Mouse (Mus musculus): ENCODE measurements around the gene 4930595D18Rik. TPM values are rescaled to one million over a fixed set of nuclear protein-coding genes. Genes with fewer than 3 reads are reported as not detected.
A peak's percentile ranks its signal among the peaks of the same experiment; 100 is the strongest.

Gene 4930595D18Rik
- polyA plus RNA-seq, 1 experiment: not detected

DNA sequence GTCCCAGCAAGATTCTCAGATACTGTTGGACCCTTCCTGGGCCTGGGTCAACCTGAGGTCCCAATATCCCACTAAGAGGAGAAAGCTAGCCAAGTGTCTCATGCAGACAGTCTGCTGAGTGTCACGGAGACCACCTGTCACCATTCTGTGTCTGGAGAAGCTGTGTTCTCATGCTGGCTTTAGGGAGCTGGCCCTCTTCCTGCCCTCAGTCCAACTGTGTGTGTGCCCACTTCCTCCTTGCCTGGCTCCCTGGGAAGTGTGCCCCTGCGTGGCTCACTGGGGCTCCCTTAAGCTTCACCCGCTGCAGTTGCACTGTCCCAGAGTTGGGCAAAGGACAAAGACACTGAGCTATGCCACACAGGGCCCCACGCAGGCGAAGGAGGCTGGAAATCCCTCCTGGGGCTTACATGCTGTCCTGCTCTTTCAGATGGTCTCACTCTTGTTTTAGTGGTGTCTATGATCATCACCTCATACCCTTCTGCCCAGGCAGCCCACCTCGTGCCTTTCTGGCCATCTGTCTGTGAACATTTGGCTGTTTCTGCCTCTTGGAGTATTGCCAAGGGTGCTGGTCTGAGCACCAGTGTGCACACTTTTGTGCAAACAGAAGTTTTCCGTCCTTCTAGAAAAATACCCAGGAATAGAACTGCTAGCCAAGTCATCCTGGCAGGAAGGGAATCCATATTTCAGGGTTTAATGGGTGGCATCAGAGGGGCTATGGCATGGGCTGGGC lies 31.1 kb downstream of the 4930595D18Rik start:
- no peaks in the 10 kb centered on the region for H3K36me3 ChIP-seq (ENCODE audit: control insufficient read depth, insufficient read depth, low read length)
- H3K27ac ChIP-seq (ENCODE audit: insufficient read depth, low read length): no peak overlapping the region
- H3K27me3 ChIP-seq (ENCODE audit: control insufficient read depth, insufficient read depth, low read length): no peaks in the 10 kb centered on the region
- H3K4me1 ChIP-seq (ENCODE audit: control insufficient read depth, insufficient read depth, insufficient read length): peaks cover 3% of the 10 kb centered on the region; the same call in 1 of the 2 replicates
- DNase-seq (ENCODE audit: low read depth in 1 of 2, low spot score in 2 of 2): no peak
- 53% methylated on average over 7 of the region's 7 CpGs for WGBS
- TF ChIP-seq POLR2A (IDR thresholded peaks at IDR 0.05; ENCODE audit: low read depth, low read length) (no peak), CTCF (IDR thresholded peaks at IDR 0.05; ENCODE audit: extremely low read depth, insufficient read depth, insufficient read length, insufficient replicate concordance) (no peak)
- H3K4me3 ChIP-seq (ENCODE audit: extremely low read depth, insufficient read depth, insufficient read length): no peak overlapping the region

DNA sequence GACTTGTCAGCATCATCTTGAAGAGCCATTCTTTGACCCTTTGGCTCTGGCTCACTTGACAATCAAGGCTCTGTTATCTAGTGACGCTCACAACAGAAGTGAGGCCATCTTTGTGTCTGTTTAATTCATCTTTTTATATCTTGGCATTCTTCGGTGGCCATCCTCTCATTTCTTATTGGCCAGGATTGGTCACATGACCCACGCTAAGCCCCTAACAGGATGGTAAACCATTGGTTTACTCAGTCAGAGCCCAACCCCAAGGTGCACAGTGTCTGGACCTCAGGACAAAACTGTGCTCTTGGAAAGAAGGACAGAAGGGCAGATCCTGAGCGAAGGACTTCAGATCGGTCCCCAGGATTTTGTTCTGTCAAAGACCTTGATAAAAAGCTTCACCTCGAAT lies 31.7 kb downstream of the 4930595D18Rik start:
- H3K4me1 ChIP-seq (ENCODE audit: control insufficient read depth, insufficient read depth, insufficient read length): no peaks in the 10 kb centered on the region; the same call in 1 of the 2 replicates
- no peak overlapping the region for H3K27ac ChIP-seq (ENCODE audit: insufficient read depth, low read length)
- TF ChIP-seq CTCF (IDR thresholded peaks at IDR 0.05; ENCODE audit: extremely low read depth, insufficient read depth, insufficient read length, insufficient replicate concordance) (no peak), POLR2A (IDR thresholded peaks at IDR 0.05; ENCODE audit: low read depth, low read length) (no peak)
- H3K4me3 ChIP-seq (ENCODE audit: extremely low read depth, insufficient read depth, insufficient read length): no peak overlapping the region
- no peak for DNase-seq (ENCODE audit: low read depth in 1 of 2, low spot score in 2 of 2)
- 87% methylated on average over 6 of the region's 6 CpGs for WGBS
- no peaks in the 10 kb centered on the region for H3K27me3 ChIP-seq (ENCODE audit: control insufficient read depth, insufficient read depth, low read length)
- H3K36me3 ChIP-seq (ENCODE audit: control insufficient read depth, insufficient read depth, low read length): no peaks in the 10 kb centered on the region

DNA sequence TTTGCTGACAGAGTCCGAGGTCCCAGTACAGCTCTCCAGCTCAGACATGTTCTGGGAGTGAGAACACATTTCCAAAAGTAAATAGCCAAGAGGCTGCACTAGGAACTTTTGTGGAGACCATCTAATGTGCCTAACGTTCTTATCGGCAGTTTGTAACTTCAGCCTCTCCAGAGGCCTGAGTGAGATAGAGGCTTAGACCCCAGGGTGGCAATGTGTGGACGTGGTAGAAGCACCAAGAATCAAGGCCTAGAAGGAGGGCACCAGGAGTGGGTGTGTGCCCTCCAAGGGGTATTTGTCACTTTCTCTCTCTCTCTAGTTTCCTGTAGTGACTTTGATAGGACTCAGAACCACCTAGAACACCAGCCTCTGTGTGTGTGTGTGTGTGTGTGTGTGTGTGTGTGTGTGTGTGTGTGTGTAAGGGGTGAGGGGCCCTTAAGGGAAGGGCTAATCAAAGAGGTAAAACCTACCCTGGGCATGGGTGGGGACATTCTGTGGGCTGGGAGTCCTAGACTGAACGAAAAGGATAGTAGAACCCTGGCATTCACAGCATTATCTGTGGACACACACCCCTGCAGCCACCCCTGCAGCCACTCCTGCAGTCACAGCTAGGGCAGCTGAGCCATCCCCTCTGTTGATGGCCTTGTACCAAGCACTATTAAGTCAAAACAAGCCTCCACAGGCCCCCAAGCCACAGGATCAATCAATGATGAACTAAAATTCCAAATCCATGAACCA lies 32.7 kb downstream of the 4930595D18Rik start:
- Histone ChIP-seq H3K27ac (ENCODE audit: insufficient read depth, low read length) (no peak overlapping the region), H3K4me1 (ENCODE audit: control insufficient read depth, insufficient read depth, insufficient read length) (no peaks in the 10 kb centered on the region; the same call in 1 of the 2 replicates), H3K27me3 (ENCODE audit: control insufficient read depth, insufficient read depth, low read length) (no peaks in the 10 kb centered on the region), H3K4me3 (ENCODE audit: extremely low read depth, insufficient read depth, insufficient read length) (no peak overlapping the region), H3K36me3 (ENCODE audit: control insufficient read depth, insufficient read depth, low read length) (no peaks in the 10 kb centered on the region)
- no peak for DNase-seq (ENCODE audit: low read depth in 1 of 2, low spot score in 2 of 2)
- no peak for TF ChIP-seq CTCF (IDR thresholded peaks at IDR 0.05; ENCODE audit: extremely low read depth, insufficient read depth, insufficient read length, insufficient replicate concordance)
- no peak for TF ChIP-seq POLR2A (IDR thresholded peaks at IDR 0.05; ENCODE audit: low read depth, low read length)
- WGBS: 90% methylated on average over 5 of the region's 5 CpGs

DNA sequence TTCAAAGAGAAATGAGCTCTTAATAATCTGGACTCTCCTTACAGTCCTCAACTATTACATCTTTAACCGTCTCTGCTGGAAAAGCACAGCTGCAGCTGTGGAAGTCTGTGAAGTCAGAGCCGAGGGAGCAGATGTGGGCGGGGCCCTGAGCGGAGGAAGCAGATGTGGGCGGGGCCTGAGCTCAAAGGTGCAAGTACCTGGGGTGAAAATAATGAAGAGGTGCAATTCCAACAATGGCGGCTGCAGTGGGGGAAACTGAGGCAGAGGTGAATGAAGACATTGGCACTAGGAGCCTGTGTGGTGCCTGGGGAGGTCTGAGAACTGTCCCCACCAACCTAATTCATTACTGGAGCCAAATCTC lies 34.1 kb downstream of the 4930595D18Rik start:
- H3K27me3 ChIP-seq (ENCODE audit: control insufficient read depth, insufficient read depth, low read length): no peaks in the 10 kb centered on the region
- H3K4me1 ChIP-seq (ENCODE audit: control insufficient read depth, insufficient read depth, insufficient read length): no peaks in the 10 kb centered on the region; the same call in 1 of the 2 replicates
- H3K27ac ChIP-seq (ENCODE audit: insufficient read depth, low read length): no peak overlapping the region
- 8% methylated on average over 6 of the region's 6 CpGs for WGBS
- DNase-seq (ENCODE audit: low read depth in 1 of 2, low spot score in 2 of 2): peak in 1 of 2 experiments; percentile 64
- no peak for TF ChIP-seq POLR2A (IDR thresholded peaks at IDR 0.05; ENCODE audit: low read depth, low read length)
- TF ChIP-seq CTCF (IDR thresholded peaks at IDR 0.05; ENCODE audit: extremely low read depth, insufficient read depth, insufficient read length, insufficient replicate concordance): no peak
- H3K4me3 ChIP-seq (ENCODE audit: extremely low read depth, insufficient read depth, insufficient read length): no peak overlapping the region
- no peaks in the 10 kb centered on the region for H3K36me3 ChIP-seq (ENCODE audit: control insufficient read depth, insufficient read depth, low read length)

DNA sequence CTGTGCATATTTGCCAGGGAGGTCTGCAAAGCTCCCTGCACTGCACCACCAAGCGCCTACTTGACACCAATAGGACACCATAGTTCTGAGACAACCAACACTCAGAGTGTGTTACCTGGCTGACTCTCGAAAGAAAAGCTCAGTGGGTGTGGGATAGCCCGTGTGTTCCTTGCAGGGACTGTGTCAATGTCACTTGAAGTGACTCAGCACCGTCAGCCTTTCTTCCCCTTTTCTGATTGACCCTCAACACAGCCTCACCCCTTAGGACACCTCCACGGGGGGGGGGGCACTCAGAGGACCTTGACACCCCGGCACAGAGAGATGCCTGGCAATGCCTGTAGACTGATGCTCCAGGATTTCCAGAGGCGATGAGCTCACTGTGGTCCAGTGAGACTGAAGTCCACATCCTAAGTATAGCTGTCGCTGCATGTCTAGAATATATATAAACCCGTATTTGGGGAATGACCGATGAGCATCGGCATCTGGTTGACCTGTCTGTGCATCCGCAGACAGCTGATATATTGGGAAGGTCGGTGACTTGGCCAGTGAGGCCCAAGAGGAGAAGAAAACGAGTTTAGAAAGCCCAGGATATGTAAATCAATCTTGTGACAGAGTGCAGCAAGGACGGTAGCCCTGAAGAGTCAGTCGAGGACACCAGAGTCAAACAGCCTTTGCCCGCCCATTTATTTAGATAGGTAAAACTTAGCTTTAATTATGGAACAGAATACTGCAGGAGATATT lies 34.6 kb downstream of the 4930595D18Rik start:
- DNase-seq (ENCODE audit: low read depth in 1 of 2, low spot score in 2 of 2): no peak
- no peak overlapping the region for H3K27ac ChIP-seq (ENCODE audit: insufficient read depth, low read length)
- TF ChIP-seq CTCF (IDR thresholded peaks at IDR 0.05; ENCODE audit: extremely low read depth, insufficient read depth, insufficient read length, insufficient replicate concordance) (no peak), POLR2A (IDR thresholded peaks at IDR 0.05; ENCODE audit: low read depth, low read length) (no peak)
- H3K36me3 ChIP-seq (ENCODE audit: control insufficient read depth, insufficient read depth, low read length): no peaks in the 10 kb centered on the region
- no peak overlapping the region for H3K4me3 ChIP-seq (ENCODE audit: extremely low read depth, insufficient read depth, insufficient read length)
- no peaks in the 10 kb centered on the region for H3K27me3 ChIP-seq (ENCODE audit: control insufficient read depth, insufficient read depth, low read length)
- H3K4me1 ChIP-seq (ENCODE audit: control insufficient read depth, insufficient read depth, insufficient read length): no peaks in the 10 kb centered on the region; the same call in 1 of the 2 replicates
- WGBS: 44% methylated on average over 17 of the region's 17 CpGs

DNA sequence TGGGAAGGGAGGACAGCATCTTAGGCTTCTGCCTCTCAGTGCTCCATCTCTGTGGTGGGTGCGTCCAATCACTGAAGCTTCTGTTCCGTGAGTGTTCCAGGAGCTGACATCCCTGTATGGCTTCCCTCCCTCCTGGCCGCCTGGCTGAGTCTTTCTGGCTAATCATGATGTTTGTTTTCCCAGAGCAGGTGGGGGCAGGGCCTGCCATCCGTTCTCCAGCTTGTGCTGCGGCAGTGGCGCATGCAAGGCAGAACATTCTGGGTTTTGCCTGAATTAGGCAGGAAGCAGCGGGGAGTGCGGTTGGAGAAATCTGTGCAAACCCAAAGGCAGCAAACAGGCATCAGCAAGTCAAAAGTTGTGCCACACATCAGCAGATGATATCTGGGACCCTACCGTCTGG lies 39.0 kb downstream of the 4930595D18Rik start:
- H3K27me3 ChIP-seq (ENCODE audit: control insufficient read depth, insufficient read depth, low read length): no peaks in the 10 kb centered on the region
- WGBS: 91% methylated on average over 9 of the region's 9 CpGs
- peaks cover 4% of the 10 kb centered on the region; the same call in 1 of the 2 replicates for H3K4me1 ChIP-seq (ENCODE audit: control insufficient read depth, insufficient read depth, insufficient read length)
- no peak overlapping the region for H3K27ac ChIP-seq (ENCODE audit: insufficient read depth, low read length)
- H3K36me3 ChIP-seq (ENCODE audit: control insufficient read depth, insufficient read depth, low read length): no peaks in the 10 kb centered on the region
- no peak overlapping the region for H3K4me3 ChIP-seq (ENCODE audit: extremely low read depth, insufficient read depth, insufficient read length)
- DNase-seq (ENCODE audit: low read depth in 1 of 2, low spot score in 2 of 2): no peak
- TF ChIP-seq POLR2A (IDR thresholded peaks at IDR 0.05; ENCODE audit: low read depth, low read length) (no peak), CTCF (IDR thresholded peaks at IDR 0.05; ENCODE audit: extremely low read depth, insufficient read depth, insufficient read length, insufficient replicate concordance) (no peak)

All from spleen, adult 2 months (tissue).